ENCODE assay signal across 8 mouse cellular contexts in genomic region chr2:157340221-157340741, GRCm38 (mm10). TPM values are rescaled to one million over a fixed set of nuclear protein-coding genes. Genes with fewer than 3 reads are reported as not detected.
A peak's percentile ranks its signal among the peaks of the same experiment; 100 is the strongest.
DNase-seq lines count a peak whose midpoint lies in the region; ATAC-seq and TF ChIP-seq lines count a peak whose summit lies in the region.

No protein-coding gene starts in this region.

- no peak overlapping the region for H3K9ac ChIP-seq in kidney, embryonic 16.5 days (replicated peaks; ENCODE audit: low read length)
- H3K9ac ChIP-seq in limb, embryonic 14.5 days (ENCODE audit: low read depth, low read length, severe bottlenecking) = peak overlapping the region; percentile 22; the same call in 1 of the 2 replicates

- no peaks in the 10 kb centered on the region for H3K4me1 ChIP-seq in lung, adult 2 months (ENCODE audit: control insufficient read depth, insufficient read depth, low read length)
- no peaks in the 10 kb centered on the region for H3K4me1 ChIP-seq in kidney, embryonic 16.5 days (ENCODE audit: insufficient read depth, low read length)
- peaks cover 6% of the 10 kb centered on the region; the same call in 1 of the 2 replicates for H3K4me1 ChIP-seq in limb, embryonic 14.5 days (ENCODE audit: control insufficient read depth, insufficient read depth, low read length)
- no peaks in the 10 kb centered on the region for H3K4me1 ChIP-seq in small intestine, adult 2 months (ENCODE audit: control insufficient read depth, insufficient read depth, insufficient read length, low read length)

- H3K9me3 ChIP-seq in kidney, embryonic 16.5 days (ENCODE audit: low read length) = no peaks in the 10 kb centered on the region
- no peaks in the 10 kb centered on the region for H3K9me3 ChIP-seq in limb, embryonic 14.5 days (ENCODE audit: control insufficient read depth, low read length)

- H3K4me2 ChIP-seq in kidney, embryonic 16.5 days (replicated peaks; ENCODE audit: low read depth, low read length) = no peak overlapping the region
- no peak overlapping the region for H3K4me2 ChIP-seq in limb, embryonic 14.5 days (replicated peaks; ENCODE audit: low read depth, low read length, severe bottlenecking)

- H3K27me3 ChIP-seq in kidney, embryonic 16.5 days (ENCODE audit: insufficient read depth, low read length) = no peaks in the 10 kb centered on the region
- no peaks in the 10 kb centered on the region for H3K27me3 ChIP-seq in limb, embryonic 14.5 days (ENCODE audit: control insufficient read depth, insufficient read depth, low read length)
- no peaks in the 10 kb centered on the region for H3K27me3 ChIP-seq in small intestine, adult 2 months (ENCODE audit: control insufficient read depth, insufficient read depth, low read length)

- 50% methylated on average over 7 of the region's 7 CpGs for WGBS in lung, adult 2 months
- WGBS in kidney, embryonic 16.5 days = 44% methylated on average over 7 of the region's 7 CpGs
- WGBS in limb, embryonic 14.5 days = 35% methylated on average over 7 of the region's 7 CpGs
- 61% methylated on average over 7 of the region's 7 CpGs for WGBS in small intestine, adult 2 months

- TF ChIP-seq CTCF in lung, adult 2 months (IDR thresholded peaks at IDR 0.05; ENCODE audit: insufficient read depth, low read length) = no peak
- TF ChIP-seq CTCF in small intestine, adult 2 months (IDR thresholded peaks at IDR 0.05; ENCODE audit: extremely low read depth, insufficient read length, insufficient replicate concordance, low read depth, low read length) = no peak

- no peak overlapping the region for H3K27ac ChIP-seq in kidney, embryonic 16.5 days (ENCODE audit: low read length)
- H3K27ac ChIP-seq in limb, embryonic 14.5 days (replicated peaks; ENCODE audit: low read depth, low read length) = peak overlapping the region; percentile 33; the same call in 1 of the 2 replicates
- peak overlapping the region; percentile 24; the same call in 1 of the 2 replicates for H3K27ac ChIP-seq in small intestine, adult 2 months (ENCODE audit: insufficient read depth, low read depth, low read length)

- no peaks in the 10 kb centered on the region for H3K36me3 ChIP-seq in kidney, embryonic 16.5 days (ENCODE audit: insufficient read depth, low read length)
- no peaks in the 10 kb centered on the region for H3K36me3 ChIP-seq in limb, embryonic 14.5 days (ENCODE audit: control insufficient read depth, insufficient read depth, low read length)
- no peaks in the 10 kb centered on the region for H3K36me3 ChIP-seq in small intestine, adult 2 months (ENCODE audit: control insufficient read depth, insufficient read depth, low read length)

- peak; percentile 45; the same call in 1 of the 2 replicates for TF ChIP-seq POLR2A in lung, adult 2 months (IDR thresholded peaks at IDR 0.05; ENCODE audit: borderline replicate concordance, extremely low read depth, low read depth, low read length)
- no peak for TF ChIP-seq POLR2A in limb, embryonic 14.5 days (IDR thresholded peaks at IDR 0.05; ENCODE audit: borderline replicate concordance, extremely low read depth, insufficient read depth, insufficient read length)
- TF ChIP-seq POLR2A in small intestine, adult 2 months (IDR thresholded peaks at IDR 0.05; ENCODE audit: low read depth, low read length) = no peak

- H3K4me3 ChIP-seq in lung, adult 2 months (replicated peaks; ENCODE audit: extremely low read depth, low read depth, low read length) = no peak overlapping the region
- H3K4me3 ChIP-seq in kidney, embryonic 16.5 days (ENCODE audit: low read length) = no peak overlapping the region
- H3K4me3 ChIP-seq in limb, embryonic 14.5 days (replicated peaks; ENCODE audit: low read length) = no peak overlapping the region
- no peak overlapping the region for H3K4me3 ChIP-seq in small intestine, adult 2 months (ENCODE audit: low read depth, low read length)

- no peak for DNase-seq in lung, adult 2 months
- no peak for DNase-seq in lung, postnatal 4 days
- peak; percentile 58 to 60 for DNase-seq in frontal cortex, postnatal 10 days (ENCODE audit: low spot score in 2 of 2)
- no peak for DNase-seq in limb, embryonic 14.5 days (ENCODE audit: low spot score)
- DNase-seq in urinary bladder, postnatal 14 days (ENCODE audit: low spot score) = no peak
- DNase-seq in thymus, adult 18-20 months = no peak

- ATAC-seq in kidney, embryonic 16.5 days (ENCODE audit: low FRiP score, low TSS enrichment) = peak; percentile 57; the same call in 1 of the 2 replicates
- no peak for ATAC-seq in limb, embryonic 14.5 days (ENCODE audit: low FRiP score, low read depth)

RNA-seq across cellular contexts. Expression of gene Ghrh, which starts 7.0 kb away (rescaled TPM):
- polyA plus RNA-seq in lung, adult 2 months (2012; rRNA removed) = not detected in 2 replicates
- polyA plus RNA-seq in kidney, embryonic 16.5 days (2015; fragmentation: Nextera tagmentation; extraction: Ambion mirVana) = not detected in 2 replicates
- polyA plus RNA-seq in limb, embryonic 14.5 days (2012; rRNA removed) = 0.54 and 0.65 TPM in 2 replicates
- polyA plus RNA-seq in limb, embryonic 14.5 days (2014; fragmentation: Nextera tagmentation; extraction: Ambion mirVana) = 0.56 TPM in 1 of 2 replicates, not detected in the other
- polyA plus RNA-seq in small intestine, adult 2 months (2012; rRNA removed) = 0.33 TPM in 1 of 2 replicates, not detected in the other

RNA-seq across cellular contexts. Expression of gene Manbal, which starts 27.1 kb away (rescaled TPM):
- polyA plus RNA-seq in lung, adult 2 months (2012; rRNA removed) = 85.5 and 108 TPM in 2 replicates
- polyA plus RNA-seq in kidney, embryonic 16.5 days (2015; fragmentation: Nextera tagmentation; extraction: Ambion mirVana) = 82.5 and 83.7 TPM in 2 replicates
- 80.4 and 82.3 TPM in 2 replicates for polyA plus RNA-seq in limb, embryonic 14.5 days (2012; rRNA removed)
- 47.1 and 52.8 TPM in 2 replicates for polyA plus RNA-seq in limb, embryonic 14.5 days (2014; fragmentation: Nextera tagmentation; extraction: Ambion mirVana)
- polyA plus RNA-seq in small intestine, adult 2 months (2012; rRNA removed) = 20.1 and 47.5 TPM in 2 replicates

Comparison
In these comparisons a context has a peak if more than half of its experiments do, and no peak if none do; other contexts are left out.
1. DNase-seq: peak in frontal cortex, postnatal 10 days (2 of 2); none in lung, adult 2 months (single experiment), lung, postnatal 4 days (0 of 2), limb, embryonic 14.5 days (single experiment), urinary bladder, postnatal 14 days (single experiment) and thymus, adult 18-20 months (0 of 2).